Mouse (Mus musculus) heart, embryonic 10.5 days (tissue): Measurements from ENCODE around the gene Kmt5a. TPM values are rescaled to one million over a fixed set of nuclear protein-coding genes. Genes with fewer than 3 reads are reported as not detected.

Source experiments
- DNase-seq: peaks from one replicate; pipeline ENCODE4 v3.0.0-alpha.2; 2017; ENCODE audit warnings: low spot score
- H3K27ac ChIP-seq: fragments of 300-500 bp; sonication (generic); 2 replicates; pipeline ENCODE4 v1.5.1; 2016; ENCODE audit warnings: mild to moderate bottlenecking
- H3K27me3 ChIP-seq: fragments of 300-500 bp; sonication (generic); 2 replicates; pipeline ENCODE4 v1.6.1; 2016; ENCODE audit warnings: mild to moderate bottlenecking; ENCODE audit not compliant: poor library complexity, insufficient read depth, severe bottlenecking
- H3K36me3 ChIP-seq: fragments of 300-500 bp; sonication (generic); 2 replicates; pipeline ENCODE4 v1.6.1; 2016; ENCODE audit warnings: mild to moderate bottlenecking, moderate library complexity
- H3K4me1 ChIP-seq: fragments of 300-500 bp; sonication (generic); 2 replicates; pipeline ENCODE4 v1.6.1; 2016; ENCODE audit warnings: mild to moderate bottlenecking
- H3K4me3 ChIP-seq: fragments of 300-500 bp; sonication (generic); 2 replicates; pipeline ENCODE4 v1.5.1; 2016; ENCODE audit warnings: mild to moderate bottlenecking, moderate library complexity
- H3K9me3 ChIP-seq: fragments of 300-500 bp; sonication (generic); 2 replicates; pipeline ENCODE4 v1.6.1; 2016; ENCODE audit warnings: mild to moderate bottlenecking, moderate library complexity
- WGBS: fragments of 180-500 bp; shearing (Covaris S2); methylation state at CpG from one replicate; pipeline ENCODE4 v1.1.7; 2016; 5-methylcytosine and 5-hydroxymethylcytosine counted together
- polyA plus RNA-seq: library from polyadenylated mRNA; unstranded; fragments of >200 nt; fragmentation: Nextera tagmentation; extraction: Ambion mirVana; gene quantifications from 2 replicates; pipeline ENCODE4 v1.2.1, GENCODE M21; 2016

Gene Kmt5a
- polyA plus RNA-seq, 1 experiment from 2014 or later: 49.6 TPM

- 64% methylated on average over 2 of the region's 2 CpGs for WGBS
- no peak for DNase-seq
- H3K9me3 ChIP-seq: no peaks in the 10 kb centered on the region
These were observed 6.7 kb upstream of the Kmt5a start for GRCm38 (mm10) chr5:124433048-124433447.

GRCm38 (mm10) chr5:124438229-124438628 is 1.5 kb upstream of the Kmt5a start:
- WGBS: 89% methylated on average over 5 of the region's 5 CpGs
- DNase-seq: no peak
- no peak overlapping the region; the same call in 1 of the 2 replicates for H3K4me3 ChIP-seq
- peak overlapping the region; percentile 93; the same call in 1 of the 2 replicates for H3K27ac ChIP-seq
- H3K9me3 ChIP-seq: no peaks in the 10 kb centered on the region
- H3K27me3 ChIP-seq: no peaks in the 10 kb centered on the region
- no peaks in the 10 kb centered on the region; the same call in 1 of the 2 replicates for H3K36me3 ChIP-seq
- H3K4me1 ChIP-seq: peaks cover 8% of the 10 kb centered on the region; the same call in 1 of the 2 replicates

More at GRCm38 (mm10) chr5:124433048-124433447, 6.7 kb upstream of the Kmt5a start:
- no peaks in the 10 kb centered on the region for H3K36me3 ChIP-seq
- H3K4me3 ChIP-seq: no peak overlapping the region
- H3K27ac ChIP-seq: no peak overlapping the region
- no peaks in the 10 kb centered on the region for H3K27me3 ChIP-seq
- no peaks in the 10 kb centered on the region for H3K4me1 ChIP-seq

GRCm38 (mm10) chr5:124438746-124439145 is 984 bp upstream of the Kmt5a start:
- WGBS: 55% methylated on average over 5 of the region's 5 CpGs
- Histone ChIP-seq H3K27me3 (no peaks in the 10 kb centered on the region), H3K9me3 (no peaks in the 10 kb centered on the region), H3K36me3 (no peaks in the 10 kb centered on the region; the same call in 1 of the 2 replicates), H3K4me1 (peaks cover 8% of the 10 kb centered on the region; the same call in 1 of the 2 replicates), H3K4me3 (peak overlapping the region; percentile 84), H3K27ac (peak overlapping the region; percentile 93)
- no peak for DNase-seq

GRCm38 (mm10) chr5:124440094-124440701 is 468 bp downstream of the Kmt5a start:
- Histone ChIP-seq H3K36me3 (no peaks in the 10 kb centered on the region; the same call in 1 of the 2 replicates), H3K9me3 (no peaks in the 10 kb centered on the region), H3K27ac (peak overlapping the region; percentile 93), H3K4me1 (peaks cover 14% of the 10 kb centered on the region), H3K27me3 (no peaks in the 10 kb centered on the region), H3K4me3 (peak overlapping the region; percentile 84)
- peak; percentile 91 for DNase-seq
- under 1% methylated on average over 30 of the region's 30 CpGs for WGBS

- no peaks in the 10 kb centered on the region for H3K9me3 ChIP-seq
- no peak for DNase-seq
- 0 out of 2 replicates have a peak overlapping the region, but pooled peaks have one; percentile 2 for H3K4me3 ChIP-seq
- H3K36me3 ChIP-seq: peaks cover 9% of the 10 kb centered on the region
- no peaks in the 10 kb centered on the region for H3K27me3 ChIP-seq
- H3K4me1 ChIP-seq: peaks cover 28% of the 10 kb centered on the region
- no peak overlapping the region for H3K27ac ChIP-seq
- WGBS: 73% methylated on average over 2 of the region's 2 CpGs
These were observed 2.9 kb downstream of the Kmt5a start for GRCm38 (mm10) chr5:124442628-124443027.

- Histone ChIP-seq H3K4me3 (peak overlapping the region; percentile 95; the same call in 1 of the 2 replicates), H3K9me3 (no peaks in the 10 kb centered on the region), H3K4me1 (peaks cover 30% of the 10 kb centered on the region), H3K36me3 (peaks cover 25% of the 10 kb centered on the region), H3K27me3 (no peaks in the 10 kb centered on the region), H3K27ac (no peak overlapping the region)
- WGBS: 69% methylated on average over 3 of the region's 3 CpGs
- no peak for DNase-seq
These were observed 4.5 kb downstream of the Kmt5a start for GRCm38 (mm10) chr5:124444208-124444607.

- WGBS: 21% methylated on average over 66 of the region's 66 CpGs
- peak overlapping the region; percentile 97 for H3K27ac ChIP-seq
- H3K4me1 ChIP-seq: peaks cover 30% of the 10 kb centered on the region
- H3K27me3 ChIP-seq: no peaks in the 10 kb centered on the region
- no peaks in the 10 kb centered on the region for H3K9me3 ChIP-seq
- peak overlapping the region; percentile 95 for H3K4me3 ChIP-seq
- H3K36me3 ChIP-seq: peaks cover 32% of the 10 kb centered on the region
- peak; percentile 88 for DNase-seq
These were observed 5.2 kb downstream of the Kmt5a start for GRCm38 (mm10) chr5:124444661-124445561.

GRCm38 (mm10) chr5:124445621-124446293 is 6.0 kb downstream of the Kmt5a start:
- Histone ChIP-seq H3K4me1 (peaks cover 37% of the 10 kb centered on the region), H3K36me3 (peaks cover 41% of the 10 kb centered on the region), H3K9me3 (no peaks in the 10 kb centered on the region), H3K4me3 (peak overlapping the region; percentile 95), H3K27me3 (no peaks in the 10 kb centered on the region), H3K27ac (peak overlapping the region; percentile 97)
- WGBS: 5% methylated on average over 70 of the region's 77 CpGs
- DNase-seq: peak; percentile 77

GRCm38 (mm10) chr5:124446301-124446881 is 6.7 kb downstream of the Kmt5a start:
- peak; percentile 98 for DNase-seq
- Histone ChIP-seq H3K27me3 (no peaks in the 10 kb centered on the region), H3K4me3 (peak overlapping the region; percentile 95), H3K27ac (peak overlapping the region; percentile 97), H3K9me3 (no peaks in the 10 kb centered on the region), H3K4me1 (peaks cover 41% of the 10 kb centered on the region), H3K36me3 (peaks cover 47% of the 10 kb centered on the region)
- under 1% methylated on average over 15 of the region's 15 CpGs for WGBS

GRCm38 (mm10) chr5:124449494-124449893 is 9.8 kb downstream of the Kmt5a start:
- no peak overlapping the region for H3K27ac ChIP-seq
- no peaks in the 10 kb centered on the region for H3K27me3 ChIP-seq
- H3K4me1 ChIP-seq: peaks cover 54% of the 10 kb centered on the region
- H3K9me3 ChIP-seq: no peaks in the 10 kb centered on the region
- H3K4me3 ChIP-seq: no peak overlapping the region
- no peak for DNase-seq
- 81% methylated on average over 6 of the region's 6 CpGs for whole genome bisulfite sequencing
- H3K36me3 ChIP-seq: peaks cover 78% of the 10 kb centered on the region

GRCm38 (mm10) chr5:124450051-124450450 is 10.3 kb downstream of the Kmt5a start:
- H3K9me3 ChIP-seq: no peaks in the 10 kb centered on the region
- H3K27me3 ChIP-seq: no peaks in the 10 kb centered on the region
- DNase-seq: no peak
- WGBS: 81% methylated on average over 7 of the region's 7 CpGs
- peaks cover 48% of the 10 kb centered on the region for H3K4me1 ChIP-seq
- H3K36me3 ChIP-seq: peaks cover 84% of the 10 kb centered on the region
- no peak overlapping the region for H3K4me3 ChIP-seq
- no peak overlapping the region; the same call in 1 of the 2 replicates for H3K27ac ChIP-seq

GRCm38 (mm10) chr5:124450641-124451340 is 11.1 kb downstream of the Kmt5a start:
- Histone ChIP-seq H3K9me3 (no peaks in the 10 kb centered on the region), H3K4me1 (peaks cover 48% of the 10 kb centered on the region), H3K27ac (no peak overlapping the region; the same call in 1 of the 2 replicates), H3K27me3 (no peaks in the 10 kb centered on the region), H3K36me3 (peaks cover 90% of the 10 kb centered on the region), H3K4me3 (no peak overlapping the region)
- DNase-seq: no peak
- WGBS: 77% methylated on average over 16 of the region's 16 CpGs
